Mouse (Mus musculus) limb, embryonic 14.5 days (tissue): ENCODE data around the gene Egfl7. TPM values are rescaled to one million over a fixed set of nuclear protein-coding genes. Genes with fewer than 3 reads are reported as not detected.

Source experiments
- ATAC-seq: fragments of 200-750 bp; cut with Nextera tagmentation; 2 replicates; pipeline ENCODE4 v1.8.0; 2017; ENCODE audit warnings: low read depth, moderate number of reproducible peaks, moderate TSS enrichment; ENCODE audit not compliant: low FRiP score
- DNase-seq: peaks from one replicate; pipeline ENCODE4 v3.0.0-alpha.2; 2015; ENCODE audit warnings: low spot score
- H3K27ac ChIP-seq: fragments of 300-500 bp; sonication (generic); replicated peaks from 2 replicates; pipeline ENCODE4 v1.5.1; 2014; ENCODE audit warnings: low read depth, mild to moderate bottlenecking, low read length, moderate library complexity, mixed read lengths
- H3K27me3 ChIP-seq: fragments of 300-500 bp; sonication (generic); 2 replicates; pipeline ENCODE4 v1.6.1; 2014; ENCODE audit warnings: low read length, mixed read lengths; ENCODE audit not compliant: control insufficient read depth, insufficient read depth
- H3K36me3 ChIP-seq: fragments of 300-500 bp; sonication (generic); 2 replicates; pipeline ENCODE4 v1.6.1; 2014; ENCODE audit warnings: mild to moderate bottlenecking, low read length, moderate library complexity, mixed read lengths; ENCODE audit not compliant: control insufficient read depth, insufficient read depth
- H3K4me1 ChIP-seq: fragments of 300-500 bp; sonication (generic); 2 replicates; pipeline ENCODE4 v1.6.1; 2014; ENCODE audit warnings: antibody characterized with exemption, low read length, mixed read lengths; ENCODE audit not compliant: control insufficient read depth, insufficient read depth
- H3K4me2 ChIP-seq: fragments of 300-500 bp; sonication (generic); replicated peaks from 2 replicates; pipeline ENCODE4 v1.6.1; 2014; ENCODE audit warnings: low read depth, mild to moderate bottlenecking, low read length, moderate library complexity; ENCODE audit not compliant: severe bottlenecking
- H3K4me3 ChIP-seq: fragments of 300-500 bp; sonication (generic); replicated peaks from 2 replicates; pipeline ENCODE4 v1.5.1; 2014; ENCODE audit warnings: low read length
- H3K9ac ChIP-seq: fragments of 300-500 bp; sonication (generic); 2 replicates; pipeline ENCODE4 v1.6.1; 2014; ENCODE audit warnings: mild to moderate bottlenecking, low read depth, low read length, moderate library complexity; ENCODE audit not compliant: severe bottlenecking
- H3K9me3 ChIP-seq: fragments of 300-500 bp; sonication (generic); 2 replicates; pipeline ENCODE4 v1.6.1; 2016; ENCODE audit warnings: low read length; ENCODE audit not compliant: control insufficient read depth
- POLR2A ChIP-seq: fragments of 200-500 bp; IDR thresholded peaks from 2 replicates; pipeline ENCODE4 v1.8.0; 2012; ENCODE audit warnings: inconsistent platforms, mild to moderate bottlenecking, moderate library complexity, borderline replicate concordance; ENCODE audit not compliant: insufficient read depth, insufficient read length; ENCODE audit errors: extremely low read depth
- WGBS: fragments of 180-500 bp; shearing (Covaris S2); extraction: QIAGEN DNeasy Blood & Tissue Kit; methylation state at CpG from one replicate; pipeline ENCODE4 v1.1.7; 2014; 5-methylcytosine and 5-hydroxymethylcytosine counted together
- polyA plus RNA-seq, 2 experiments: library from polyadenylated mRNA; depleted of rRNA in 1 of 2; stranded (reverse) in 1 of 2; unstranded in 1 of 2; fragments of >200 nt; fragmentation: Nextera tagmentation in 1 of 2; extraction: Ambion mirVana in 1 of 2; gene quantifications; 2 replicates each; pipeline versions ENCODE4 v1.2.1 to v1.2.3; 2012 to 2014

Egfl7 gene
- polyA plus RNA-seq, 2 experiments: 108 to 262 TPM

DNA sequence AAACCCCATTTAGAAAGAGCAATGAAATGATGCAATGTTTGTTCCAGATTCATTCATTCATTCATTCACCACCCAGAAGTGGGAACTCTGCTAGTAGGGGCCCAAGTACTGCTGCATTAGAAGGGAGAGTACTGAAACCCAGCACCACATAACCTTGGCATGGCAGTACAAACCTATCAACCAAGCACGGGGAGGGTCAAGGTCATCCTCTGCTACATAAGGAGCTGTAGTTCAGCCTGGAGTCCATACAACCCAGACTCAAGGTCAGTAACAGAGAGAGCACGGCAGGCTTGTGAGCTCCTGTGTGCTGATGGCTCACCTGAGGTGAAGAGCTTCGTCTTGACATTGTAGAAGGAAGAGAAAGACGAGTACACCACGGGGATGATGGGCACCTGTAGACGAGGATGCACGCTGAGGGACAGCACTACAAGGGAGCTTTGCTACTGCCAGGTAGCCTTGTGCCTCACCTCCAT is 14.7 kb downstream of the Egfl7 start:
- Histone ChIP-seq H3K4me2 (no peak overlapping the region), H3K9ac (no peak overlapping the region), H3K9me3 (no peaks in the 10 kb centered on the region), H3K36me3 (peaks cover 36% of the 10 kb centered on the region), H3K4me1 (no peaks in the 10 kb centered on the region), H3K4me3 (no peak overlapping the region), H3K27ac (no peak overlapping the region), H3K27me3 (no peaks in the 10 kb centered on the region)
- no peak for DNase-seq
- 94% methylated on average over 7 of the region's 7 CpGs for WGBS
- no peak for ATAC-seq
- TF ChIP-seq POLR2A: no peak

DNA sequence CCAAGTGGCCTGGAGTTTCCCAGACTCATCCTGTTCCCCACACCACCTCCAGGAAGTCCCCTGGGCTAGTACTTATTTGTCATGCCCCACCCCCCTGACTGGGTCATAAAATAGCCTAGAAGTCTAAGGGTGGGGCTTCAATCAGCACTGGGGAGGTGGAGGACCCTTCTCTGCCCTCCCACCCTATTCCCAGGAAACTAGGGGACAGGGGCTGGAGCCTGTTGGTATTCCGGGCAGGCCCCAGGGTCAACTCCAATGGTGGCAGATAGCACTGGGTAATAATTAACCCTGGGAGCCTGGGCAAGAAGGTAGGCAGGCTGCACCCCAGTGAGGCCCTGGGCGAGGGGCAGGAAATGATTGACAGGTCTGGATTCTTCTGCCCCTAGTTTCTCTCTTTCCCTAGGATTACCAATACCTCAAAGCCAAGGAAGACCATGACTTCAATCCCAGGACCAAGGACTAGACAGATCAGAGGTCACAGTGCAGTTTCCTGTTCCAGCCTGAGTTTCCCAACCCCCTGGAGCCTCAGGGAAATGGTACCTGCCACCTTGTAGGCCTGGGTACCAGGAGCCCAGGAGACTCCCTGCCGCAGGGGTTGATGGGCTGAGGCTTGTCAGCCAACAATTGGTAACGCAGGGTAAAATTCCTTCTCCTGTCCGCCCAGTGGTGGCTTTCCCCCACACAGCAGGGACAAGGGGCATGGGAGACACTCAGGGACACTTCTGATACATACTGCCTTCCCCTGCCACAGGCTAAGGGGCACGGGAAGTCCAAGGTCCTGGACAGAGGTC is 15.3 kb downstream of the Egfl7 start:
- WGBS: 84% methylated on average over 6 of the region's 6 CpGs
- no peak for TF ChIP-seq POLR2A
- no peak for DNase-seq
- no peaks in the 10 kb centered on the region for H3K27me3 ChIP-seq
- no peaks in the 10 kb centered on the region for H3K9me3 ChIP-seq
- no peak overlapping the region for H3K4me3 ChIP-seq
- ATAC-seq: no peak
- peaks cover 36% of the 10 kb centered on the region for H3K36me3 ChIP-seq
- H3K4me1 ChIP-seq: no peaks in the 10 kb centered on the region
- no peak overlapping the region for H3K9ac ChIP-seq
- H3K4me2 ChIP-seq: no peak overlapping the region
- H3K27ac ChIP-seq: no peak overlapping the region

DNA sequence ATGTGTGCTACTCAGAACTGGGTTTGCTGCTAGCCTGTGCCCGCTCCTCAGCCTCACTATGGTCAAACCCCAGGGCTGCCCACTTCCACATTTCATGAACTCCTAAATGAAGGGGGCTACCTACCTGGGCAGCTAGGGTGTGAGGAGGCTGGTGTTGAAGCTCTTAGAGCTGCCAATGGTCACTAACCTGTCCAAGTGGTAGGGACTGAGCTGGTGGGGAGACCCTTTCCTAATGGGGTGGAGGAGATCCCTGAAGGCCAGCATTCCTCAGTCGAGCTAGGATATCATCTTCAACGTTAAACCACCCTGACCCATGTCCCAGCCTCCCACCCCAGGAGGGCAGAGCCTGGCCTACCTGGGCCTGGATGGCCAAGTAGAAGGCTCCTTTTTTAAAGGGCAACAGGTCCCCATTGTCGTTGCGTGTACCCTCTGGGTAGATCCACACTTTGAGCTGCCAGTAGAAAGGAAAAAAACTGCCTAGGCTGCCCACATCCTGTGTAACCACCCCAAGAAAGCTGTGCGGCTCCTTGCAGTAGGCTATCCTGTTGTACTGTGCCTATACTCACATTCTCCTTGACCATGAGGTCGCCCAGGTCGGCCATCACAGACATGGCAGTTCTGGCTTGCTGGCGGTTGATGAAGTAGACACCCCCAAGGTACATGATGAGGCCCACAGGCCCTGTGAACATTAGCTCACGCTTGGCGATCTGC is 16.1 kb downstream of the Egfl7 start:
- Histone ChIP-seq H3K27me3 (no peaks in the 10 kb centered on the region), H3K9me3 (no peaks in the 10 kb centered on the region), H3K9ac (no peak overlapping the region), H3K4me2 (no peak overlapping the region), H3K27ac (no peak overlapping the region), H3K4me3 (no peak overlapping the region), H3K36me3 (peaks cover 36% of the 10 kb centered on the region), H3K4me1 (no peaks in the 10 kb centered on the region)
- DNase-seq (no peak), ATAC-seq (no peak)
- no peak for TF ChIP-seq POLR2A
- WGBS: 81% methylated on average over 11 of the region's 11 CpGs

DNA sequence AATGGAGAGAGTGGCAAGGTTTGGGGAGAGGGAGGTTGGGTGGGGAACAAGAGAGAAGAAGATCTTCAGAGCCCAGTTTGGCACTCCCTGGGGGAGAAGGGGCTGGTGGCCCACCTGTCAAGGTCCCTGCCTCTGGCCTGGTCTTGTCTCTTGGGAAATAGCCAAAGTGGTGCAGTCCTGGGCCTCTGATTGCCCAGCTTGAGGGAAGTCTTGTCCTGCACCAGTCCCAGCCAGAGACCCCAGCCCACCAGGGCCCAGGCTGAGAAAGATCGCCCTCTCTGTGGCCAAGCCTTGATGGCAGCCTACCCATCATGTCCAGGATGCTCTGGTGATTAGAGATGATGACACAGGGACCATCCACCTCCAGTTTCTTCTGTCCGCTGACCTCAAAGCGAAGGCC is 17.1 kb downstream of the Egfl7 start:
- Histone ChIP-seq H3K27ac (no peak overlapping the region), H3K4me3 (no peak overlapping the region), H3K4me1 (no peaks in the 10 kb centered on the region), H3K4me2 (no peak overlapping the region), H3K27me3 (no peaks in the 10 kb centered on the region), H3K9ac (no peak overlapping the region), H3K36me3 (peaks cover 35% of the 10 kb centered on the region), H3K9me3 (no peaks in the 10 kb centered on the region)
- ATAC-seq: no peak
- 89% methylated on average over 3 of the region's 3 CpGs for WGBS
- TF ChIP-seq POLR2A: no peak
- no peak for DNase-seq

DNA sequence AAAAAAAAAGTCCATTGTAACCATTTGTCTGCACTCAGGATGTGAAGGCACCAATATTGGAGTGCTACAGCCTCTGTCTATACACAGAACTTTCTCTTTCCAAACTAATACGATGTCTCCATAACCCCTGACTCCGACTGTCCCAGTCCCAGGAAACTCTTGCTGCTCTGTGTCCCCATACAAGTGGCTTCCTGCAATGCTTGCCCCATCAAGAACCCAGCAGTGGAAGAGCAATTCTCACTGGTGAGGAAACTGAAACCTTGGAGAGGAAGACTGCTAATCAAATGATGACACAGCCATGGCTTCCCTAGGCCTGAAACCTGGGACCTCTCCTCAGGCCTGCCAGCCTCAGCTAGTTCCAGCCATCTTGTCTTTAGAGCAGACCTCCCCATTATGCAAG is 18.0 kb downstream of the Egfl7 start:
- DNase-seq (no peak), ATAC-seq (no peak)
- Histone ChIP-seq H3K4me1 (peaks cover 3% of the 10 kb centered on the region; the same call in 1 of the 2 replicates), H3K27me3 (no peaks in the 10 kb centered on the region), H3K27ac (no peak overlapping the region), H3K9me3 (no peaks in the 10 kb centered on the region), H3K4me3 (no peak overlapping the region), H3K4me2 (no peak overlapping the region), H3K36me3 (peaks cover 27% of the 10 kb centered on the region), H3K9ac (no peak overlapping the region)
- 89% methylated on average over 2 of the region's 2 CpGs for WGBS
- TF ChIP-seq POLR2A: no peak
